Comparison of ENCODE assay signal across 16 mouse cellular contexts in the genomic region with DNA sequence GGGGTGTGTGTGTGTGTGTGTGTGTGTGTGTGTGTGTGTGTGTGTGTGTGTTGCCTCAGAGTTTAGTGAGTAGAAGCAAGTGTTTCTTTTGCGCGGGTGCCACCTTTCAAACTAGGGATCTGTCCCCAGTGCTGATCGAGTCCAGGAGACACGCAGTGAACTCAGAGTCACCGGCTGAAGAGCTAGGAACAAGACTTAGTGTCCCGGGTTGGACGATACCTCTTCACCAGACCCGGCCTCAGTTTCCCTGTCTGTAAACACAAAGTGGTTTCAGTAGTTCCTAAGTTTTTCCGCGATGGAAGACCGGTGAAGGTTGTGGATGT. TPM values are rescaled to one million over a fixed set of nuclear protein-coding genes. Genes with fewer than 3 reads are reported as not detected.
A peak's percentile ranks its signal among the peaks of the same experiment; 100 is the strongest.
DNase-seq lines count a peak whose midpoint lies in the region; ATAC-seq and TF ChIP-seq lines count a peak whose summit lies in the region.
"Had no signal": no experiment of that assay in that cellular context is flagged by ENCODE, and none has a peak within 500 bp of the region (broad histone marks: within the 10 kb centered on the region; RNA-seq: fewer than 3 reads in every experiment).

No protein-coding gene starts in this region.

- peak overlapping the region; percentile 47 for H3K4me3 ChIP-seq in forebrain, embryonic 10.5 days
- H3K4me3 ChIP-seq in forebrain, postnatal 0 days (ENCODE audit: low read depth, low read length) = no peak overlapping the region
- H3K4me3 ChIP-seq in embryonic facial prominence, embryonic 11.5 days (ENCODE audit: low read depth, low read length) = peak overlapping the region; percentile 7; the same call in 1 of the 2 replicates
- peak overlapping the region; percentile 27 for H3K4me3 ChIP-seq in hindbrain, embryonic 11.5 days (ENCODE audit: low read depth, low read length)
- H3K4me3 ChIP-seq in midbrain, embryonic 16.5 days (ENCODE audit: low read depth, low read length) = peak overlapping the region; percentile 12; the same call in 1 of the 2 replicates

- no peak overlapping the region for H3K4me2 ChIP-seq in forebrain, postnatal 0 days (ENCODE audit: low read depth)
- H3K4me2 ChIP-seq in embryonic facial prominence, embryonic 11.5 days (ENCODE audit: low read depth, low read length) = no peak overlapping the region; the same call in 1 of the 2 replicates
- 0 out of 2 replicates have a peak overlapping the region, but pooled peaks have one; percentile 3 for H3K4me2 ChIP-seq in hindbrain, embryonic 11.5 days (replicated peaks; ENCODE audit: low read depth, low read length)
- no peak overlapping the region for H3K4me2 ChIP-seq in midbrain, embryonic 16.5 days (ENCODE audit: low read length)

- H3K27me3 ChIP-seq in forebrain, embryonic 10.5 days (ENCODE audit: poor library complexity, severe bottlenecking) = peaks cover 100% of the 10 kb centered on the region
- peaks cover 62% of the 10 kb centered on the region for H3K27me3 ChIP-seq in forebrain, postnatal 0 days (ENCODE audit: insufficient read depth, low read length)
- H3K27me3 ChIP-seq in embryonic facial prominence, embryonic 11.5 days (ENCODE audit: control insufficient read depth, insufficient read depth, low read length) = peaks cover 69% of the 10 kb centered on the region
- H3K27me3 ChIP-seq in hindbrain, embryonic 11.5 days (ENCODE audit: control insufficient read depth, insufficient read depth, low read length) = peaks cover 94% of the 10 kb centered on the region
- peaks cover 63% of the 10 kb centered on the region for H3K27me3 ChIP-seq in midbrain, embryonic 16.5 days (ENCODE audit: control insufficient read depth, insufficient read depth, low read depth, low read length)

- 1% methylated on average over 11 of the region's 11 CpGs for WGBS in forebrain, embryonic 10.5 days
- under 1% methylated on average over 11 of the region's 11 CpGs for WGBS in forebrain, postnatal 0 days
- 2% methylated on average over 11 of the region's 11 CpGs for WGBS in embryonic facial prominence, embryonic 11.5 days
- 1% methylated on average over 11 of the region's 11 CpGs for WGBS in hindbrain, embryonic 11.5 days
- 1% methylated on average over 11 of the region's 11 CpGs for WGBS in midbrain, embryonic 16.5 days

- H3K9ac ChIP-seq in forebrain, postnatal 0 days = no peak overlapping the region
- no peak overlapping the region; the same call in 1 of the 2 replicates for H3K9ac ChIP-seq in embryonic facial prominence, embryonic 11.5 days (replicated peaks; ENCODE audit: low read length)
- H3K9ac ChIP-seq in hindbrain, embryonic 11.5 days (ENCODE audit: low read depth, low read length) = no peak overlapping the region
- no peak overlapping the region for H3K9ac ChIP-seq in midbrain, embryonic 16.5 days (ENCODE audit: low read depth, low read length)

- no peak for ATAC-seq in forebrain, postnatal 0 days
- no peak for ATAC-seq in embryonic facial prominence, embryonic 11.5 days (replicated peaks; ENCODE audit: insufficient number of reproducible peaks, low FRiP score, low TSS enrichment, low read depth)
- no peak for ATAC-seq in hindbrain, embryonic 11.5 days (ENCODE audit: low FRiP score)
- no peak for ATAC-seq in midbrain, embryonic 16.5 days

- no peaks in the 10 kb centered on the region for H3K36me3 ChIP-seq in forebrain, embryonic 10.5 days (replicated peaks)
- H3K36me3 ChIP-seq in forebrain, postnatal 0 days (ENCODE audit: insufficient read depth) = no peaks in the 10 kb centered on the region
- H3K36me3 ChIP-seq in embryonic facial prominence, embryonic 11.5 days (replicated peaks; ENCODE audit: control insufficient read depth, insufficient read depth, low read depth, low read length) = no peaks in the 10 kb centered on the region
- H3K36me3 ChIP-seq in hindbrain, embryonic 11.5 days (ENCODE audit: control insufficient read depth, insufficient read depth, low read length) = no peaks in the 10 kb centered on the region
- no peaks in the 10 kb centered on the region for H3K36me3 ChIP-seq in midbrain, embryonic 16.5 days (ENCODE audit: control insufficient read depth, insufficient read depth, low read length)

- H3K9me3 ChIP-seq in forebrain, embryonic 10.5 days = no peaks in the 10 kb centered on the region
- no peaks in the 10 kb centered on the region for H3K9me3 ChIP-seq in forebrain, postnatal 0 days (ENCODE audit: low read length)
- H3K9me3 ChIP-seq in embryonic facial prominence, embryonic 11.5 days (replicated peaks; ENCODE audit: control insufficient read depth, low read length) = no peaks in the 10 kb centered on the region
- H3K9me3 ChIP-seq in hindbrain, embryonic 11.5 days (ENCODE audit: control insufficient read depth, low read length) = no peaks in the 10 kb centered on the region
- no peaks in the 10 kb centered on the region for H3K9me3 ChIP-seq in midbrain, embryonic 16.5 days (replicated peaks; ENCODE audit: control insufficient read depth, low read length, poor library complexity, severe bottlenecking)

- peak overlapping the region; percentile 62; the same call in 1 of the 2 replicates for H3K27ac ChIP-seq in forebrain, embryonic 10.5 days
- no peak overlapping the region for H3K27ac ChIP-seq in forebrain, postnatal 0 days (ENCODE audit: low read depth, low read length)
- H3K27ac ChIP-seq in embryonic facial prominence, embryonic 11.5 days (replicated peaks; ENCODE audit: low read depth, low read length) = no peak overlapping the region
- no peak overlapping the region for H3K27ac ChIP-seq in hindbrain, embryonic 11.5 days (ENCODE audit: low read depth, low read length)
- no peak overlapping the region for H3K27ac ChIP-seq in midbrain, embryonic 16.5 days (ENCODE audit: low read length)
- H3K27ac ChIP-seq: kidney, postnatal 0 days had no signal

- DNase-seq in forebrain, embryonic 10.5 days (ENCODE audit: extremely low spot score, low spot score) = no peak
- no peak for DNase-seq in forebrain, postnatal 0 days
- DNase-seq in embryonic facial prominence, embryonic 11.5 days (ENCODE audit: low spot score) = no peak
- DNase-seq in hindbrain, embryonic 11.5 days (ENCODE audit: low spot score) = peak; percentile 57
- DNase-seq in left cerebral cortex, adult 8-10 months (ENCODE audit: low spot score in 2 of 2) = no peak
- no peak for DNase-seq in left cerebral cortex, adult 18-20 months (ENCODE audit: low spot score in 2 of 2)
- DNase-seq in left cerebral cortex, adult 11 months (ENCODE audit: low spot score) = no peak
- DNase-seq: layer of hippocampus, postnatal 36 days; lung, postnatal 36 days; thymus, adult 2 months had no signal

- no peak for TF ChIP-seq CTCF in forebrain, postnatal 0 days (IDR thresholded peaks at IDR 0.05; ENCODE audit: low read depth)

- H3K4me1 ChIP-seq in forebrain, embryonic 10.5 days = peaks cover 67% of the 10 kb centered on the region
- H3K4me1 ChIP-seq in forebrain, postnatal 0 days (ENCODE audit: insufficient read depth) = peaks cover 3% of the 10 kb centered on the region
- peaks cover 6% of the 10 kb centered on the region for H3K4me1 ChIP-seq in embryonic facial prominence, embryonic 11.5 days (ENCODE audit: control insufficient read depth, insufficient read depth, low read length)
- peaks cover 36% of the 10 kb centered on the region for H3K4me1 ChIP-seq in hindbrain, embryonic 11.5 days (replicated peaks; ENCODE audit: control insufficient read depth, insufficient read depth, low read length)
- peaks cover 16% of the 10 kb centered on the region for H3K4me1 ChIP-seq in midbrain, embryonic 16.5 days (ENCODE audit: control insufficient read depth, insufficient read depth, low read length)

RNA-seq across cellular contexts. Expression of a gene that starts 1.6 kb away (rescaled TPM):
- polyA plus RNA-seq in forebrain, embryonic 10.5 days (2016; fragmentation: Nextera tagmentation; extraction: Ambion mirVana) = 0.51 and 0.77 TPM in 2 replicates
- total RNA-seq in forebrain, postnatal 0 days (2014; rRNA removed) = 0.62 and 2.5 TPM in 2 replicates
- 1.0 and 1.9 TPM in 2 replicates for polyA plus RNA-seq in forebrain, postnatal 0 days (2015; fragmentation: Nextera tagmentation; extraction: Ambion mirVana)
- 4.5 and 6.2 TPM in 2 replicates for polyA plus RNA-seq in embryonic facial prominence, embryonic 11.5 days (2014; fragmentation: Nextera tagmentation; extraction: Ambion mirVana)
- polyA plus RNA-seq in hindbrain, embryonic 11.5 days (2014; fragmentation: Nextera tagmentation; extraction: Ambion mirVana) = 4.0 and 6.7 TPM in 2 replicates
- 1.4 and 2.3 TPM in 2 replicates for polyA plus RNA-seq in midbrain, embryonic 16.5 days (2015; fragmentation: Nextera tagmentation; extraction: Ambion mirVana)
- 1 to 10 TPM in 2 of 4 experiments, under 1 TPM in 2; 0.18 to 1.6 (median 0.97) TPM for total RNA-seq in left cerebral cortex, adult 8-10 months (2022)
- under 1 TPM; 0.14 to 0.26 TPM for total RNA-seq in left cerebral cortex, adult 18-20 months (2021)
- total RNA-seq: adrenal gland, adult 2 months; heart, adult 8-10 months; liver, adult 2 months; MEL had no signal
- polyA plus RNA-seq: adrenal gland, adult 2 months; kidney, postnatal 0 days; liver, adult 2 months had no signal

RNA-seq across cellular contexts. Expression of a gene that starts 29.0 kb away (rescaled TPM):
- 104 and 110 TPM in 2 replicates for polyA plus RNA-seq in forebrain, embryonic 10.5 days (2016; fragmentation: Nextera tagmentation; extraction: Ambion mirVana)
- 33.4 and 41.9 TPM in 2 replicates for total RNA-seq in forebrain, postnatal 0 days (2014; rRNA removed)
- polyA plus RNA-seq in forebrain, postnatal 0 days (2015; fragmentation: Nextera tagmentation; extraction: Ambion mirVana) = 28.4 and 34.0 TPM in 2 replicates
- polyA plus RNA-seq in embryonic facial prominence, embryonic 11.5 days (2014; fragmentation: Nextera tagmentation; extraction: Ambion mirVana) = 77.3 and 82.1 TPM in 2 replicates
- polyA plus RNA-seq in hindbrain, embryonic 11.5 days (2014; fragmentation: Nextera tagmentation; extraction: Ambion mirVana) = 50.8 and 56.6 TPM in 2 replicates
- 40.0 and 42.2 TPM in 2 replicates for polyA plus RNA-seq in midbrain, embryonic 16.5 days (2015; fragmentation: Nextera tagmentation; extraction: Ambion mirVana)
- 10 to 100 TPM; 20.9 to 26.0 (median 24.4) TPM for total RNA-seq in left cerebral cortex, adult 8-10 months (2022)
- 10 to 100 TPM; 19.5 to 24.2 TPM for total RNA-seq in left cerebral cortex, adult 18-20 months (2021)

RNA-seq across cellular contexts. Expression of a gene that starts 46.7 kb away (rescaled TPM):
- polyA plus RNA-seq in forebrain, embryonic 10.5 days (2016; fragmentation: Nextera tagmentation; extraction: Ambion mirVana) = 51.0 and 51.9 TPM in 2 replicates
- total RNA-seq in forebrain, postnatal 0 days (2014; rRNA removed) = 48.1 and 54.0 TPM in 2 replicates
- polyA plus RNA-seq in forebrain, postnatal 0 days (2015; fragmentation: Nextera tagmentation; extraction: Ambion mirVana) = 12.4 and 12.5 TPM in 2 replicates
- polyA plus RNA-seq in embryonic facial prominence, embryonic 11.5 days (2014; fragmentation: Nextera tagmentation; extraction: Ambion mirVana) = 39.5 and 41.2 TPM in 2 replicates
- 28.6 and 30.2 TPM in 2 replicates for polyA plus RNA-seq in hindbrain, embryonic 11.5 days (2014; fragmentation: Nextera tagmentation; extraction: Ambion mirVana)
- polyA plus RNA-seq in midbrain, embryonic 16.5 days (2015; fragmentation: Nextera tagmentation; extraction: Ambion mirVana) = 16.7 and 17.5 TPM in 2 replicates
- total RNA-seq in left cerebral cortex, adult 8-10 months (2022) = 10 to 100 TPM; 47.1 to 49.9 (median 47.7) TPM
- total RNA-seq in left cerebral cortex, adult 18-20 months (2021) = 10 to 100 TPM; 39.2 to 39.9 TPM
